Mouse (Mus musculus) embryonic facial prominence, embryonic 14.5 days (tissue): ENCODE results near the gene Dnajb1. TPM values are rescaled to one million over a fixed set of nuclear protein-coding genes. Genes with fewer than 3 reads are reported as not detected.

Experiments used
- ATAC-seq: fragments of 200-750 bp; cut with Nextera tagmentation; 2 replicates; pipeline ENCODE4 v1.8.0; 2017; ENCODE audit warnings: low read depth, moderate number of reproducible peaks, moderate TSS enrichment
- DNase-seq: peaks from one replicate; pipeline ENCODE4 v3.0.0-alpha.2; 2015; ENCODE audit warnings: low spot score
- H3K27ac ChIP-seq: fragments of 300-500 bp; sonication (generic); replicated peaks from 2 replicates; pipeline ENCODE4 v1.5.1; 2014; ENCODE audit warnings: low read depth, mild to moderate bottlenecking, low read length, moderate library complexity
- H3K27me3 ChIP-seq: fragments of 300-500 bp; sonication (generic); replicated peaks from 2 replicates; pipeline ENCODE4 v1.6.1; 2014; ENCODE audit warnings: low read length; ENCODE audit not compliant: control insufficient read depth, insufficient read depth
- H3K36me3 ChIP-seq: fragments of 300-500 bp; sonication (generic); 2 replicates; pipeline ENCODE4 v1.6.1; 2014; ENCODE audit warnings: low read length, mixed read lengths; ENCODE audit not compliant: control insufficient read depth, insufficient read depth
- H3K4me1 ChIP-seq: fragments of 300-500 bp; sonication (generic); 2 replicates; pipeline ENCODE4 v1.6.1; 2014; ENCODE audit warnings: antibody characterized with exemption, low read length; ENCODE audit not compliant: control insufficient read depth, insufficient read depth
- H3K4me2 ChIP-seq: fragments of 300-500 bp; sonication (generic); 2 replicates; pipeline ENCODE4 v1.6.1; 2014; ENCODE audit warnings: low read depth, mild to moderate bottlenecking, low read length, moderate library complexity, mixed read lengths
- H3K4me3 ChIP-seq: fragments of 300-500 bp; sonication (generic); 2 replicates; pipeline ENCODE4 v1.5.1; 2014; ENCODE audit warnings: low read depth, mild to moderate bottlenecking, low read length
- H3K9ac ChIP-seq: fragments of 300-500 bp; sonication (generic); 2 replicates; pipeline ENCODE4 v1.6.1; 2014; ENCODE audit warnings: low read depth, mild to moderate bottlenecking, low read length, moderate library complexity, mixed read lengths
- H3K9me3 ChIP-seq: fragments of 300-500 bp; sonication (generic); 2 replicates; pipeline ENCODE4 v1.6.1; 2016; ENCODE audit warnings: low read length; ENCODE audit not compliant: control insufficient read depth
- WGBS: fragments of 180-500 bp; shearing (Covaris S2); extraction: QIAGEN DNeasy Blood & Tissue Kit; methylation state at CpG from one replicate; pipeline ENCODE4 v1.1.7; 2014; 5-methylcytosine and 5-hydroxymethylcytosine counted together
- polyA plus RNA-seq: library from polyadenylated mRNA; unstranded; fragments of >200 nt; fragmentation: Nextera tagmentation; extraction: Ambion mirVana; gene quantifications from 2 replicates; pipeline ENCODE4 v1.2.1, GENCODE M21; 2014

The Dnajb1 gene
- polyA plus RNA-seq, 1 experiment from 2014 or later = 47.2 TPM

GRCm38 (mm10) chr8:83660545-83660944 lies 52.6 kb downstream of the Dnajb1 start:
- Histone ChIP-seq H3K4me3 (0 out of 2 replicates have a peak overlapping the region, but pooled peaks have one; percentile 23), H3K36me3 (peaks cover 32% of the 10 kb centered on the region), H3K9ac (peak overlapping the region; percentile 51)

GRCm38 (mm10) chr8:83660995-83661680 lies 53.1 kb downstream of the Dnajb1 start:
- H3K9me3 ChIP-seq = no peaks in the 10 kb centered on the region
- H3K27ac ChIP-seq = peak overlapping the region; percentile 76
- peaks cover 32% of the 10 kb centered on the region for H3K36me3 ChIP-seq
- no peaks in the 10 kb centered on the region for H3K27me3 ChIP-seq
- peak overlapping the region; percentile 23 for H3K4me3 ChIP-seq
- DNase-seq (peak; percentile 77), ATAC-seq (peak; percentile 27; the same call in 1 of the 2 replicates)
- H3K4me1 ChIP-seq = peaks cover 40% of the 10 kb centered on the region
- peak overlapping the region; percentile 51 for H3K4me2 ChIP-seq
- 11% methylated on average over 12 of the region's 22 CpGs for WGBS
- H3K9ac ChIP-seq = peak overlapping the region; percentile 51

More at GRCm38 (mm10) chr8:83660545-83660944, 52.6 kb downstream of the Dnajb1 start:
- no peaks in the 10 kb centered on the region for H3K9me3 ChIP-seq
- peaks cover 38% of the 10 kb centered on the region for H3K4me1 ChIP-seq
- H3K27me3 ChIP-seq = no peaks in the 10 kb centered on the region
- WGBS = 17% methylated on average over 7 of the region's 8 CpGs
- DNase-seq (peak; percentile 45), ATAC-seq (no peak)
- peak overlapping the region; percentile 51 for H3K4me2 ChIP-seq
- peak overlapping the region; percentile 76 for H3K27ac ChIP-seq

Other genes starting within 250 kb of the Dnajb1 start
- 4.1 TPM in 2 replicates for gene Clgn, start 218.3 kb upstream of the Dnajb1 start, polyA plus RNA-seq
- 119 and 129 TPM in 2 replicates for gene Scoc, start 149.8 kb upstream of the Dnajb1 start, polyA plus RNA-seq
- 0.16 and 0.19 TPM in 2 replicates for gene Olfr370, start 72.4 kb upstream of the Dnajb1 start, polyA plus RNA-seq
- 315 and 324 TPM in 2 replicates for gene Ndufb7, start 41.5 kb upstream of the Dnajb1 start, polyA plus RNA-seq
- 497 and 529 TPM in 2 replicates for gene Tecr, start 222 bp upstream of the Dnajb1 start, polyA plus RNA-seq
- gene Gipc1, start 44.5 kb downstream of the Dnajb1 start, polyA plus RNA-seq = 107 and 131 TPM in 2 replicates
- 1.0 and 1.2 TPM in 2 replicates for gene Ptger1, start 58.5 kb downstream of the Dnajb1 start, polyA plus RNA-seq
- gene Pkn1, start 91.0 kb downstream of the Dnajb1 start, polyA plus RNA-seq = 26.1 and 30.4 TPM in 2 replicates
- 106 and 131 TPM in 2 replicates for gene Ddx39, start 107.0 kb downstream of the Dnajb1 start, polyA plus RNA-seq
- 43.1 and 45.8 TPM in 2 replicates for gene Adgre5, start 133.1 kb downstream of the Dnajb1 start, polyA plus RNA-seq